Mouse (Mus musculus) olfactory bulb, adult 2 months (tissue): Measurements from ENCODE around the gene Rnf214.

Experiments
- CTCF ChIP-seq: fragments of 200-500 bp; IDR thresholded peaks from 2 replicates; pipeline ENCODE4 v1.5.1; 2012; ENCODE audit warnings: low read depth, mild to moderate bottlenecking, low read length, moderate library complexity; ENCODE audit not compliant: insufficient read depth
- POLR2A ChIP-seq: fragments of 200-500 bp; IDR thresholded peaks from 2 replicates; pipeline ENCODE4 v1.6.1; 2012; ENCODE audit warnings: mild to moderate bottlenecking, low read depth, low read length, moderate library complexity; ENCODE audit not compliant: insufficient read depth

- TF ChIP-seq CTCF (no peak), POLR2A (no peak)
Observed at GRCm38 (mm10) chr9:45910995-45911394, 4.3 kb upstream of the Rnf214 start.
